Mouse (Mus musculus) adrenal gland, postnatal 10 days (tissue): ENCODE results near the gene Ccdc141. TPM values are rescaled to one million over a fixed set of nuclear protein-coding genes. Genes with fewer than 3 reads are reported as not detected.
"Not testable (repeated sequence)": the region's sequence is repeated elsewhere in the genome, so short reads cannot be mapped to it uniquely, and the experiment has no call there.

Source experiments
- DNase-seq: peaks from one replicate; pipeline ENCODE4 v3.0.0; 2021; ENCODE audit warnings: mixed read lengths
- total RNA-seq, 2 experiments: library from RNA; stranded (reverse); gene quantifications; 2 replicates each; pipeline ENCODE4 v1.2.3; 2021

The Ccdc141 gene
- total RNA-seq, 2 experiments from 2014 or later, result 12.4 to 13.1 TPM

DNA sequence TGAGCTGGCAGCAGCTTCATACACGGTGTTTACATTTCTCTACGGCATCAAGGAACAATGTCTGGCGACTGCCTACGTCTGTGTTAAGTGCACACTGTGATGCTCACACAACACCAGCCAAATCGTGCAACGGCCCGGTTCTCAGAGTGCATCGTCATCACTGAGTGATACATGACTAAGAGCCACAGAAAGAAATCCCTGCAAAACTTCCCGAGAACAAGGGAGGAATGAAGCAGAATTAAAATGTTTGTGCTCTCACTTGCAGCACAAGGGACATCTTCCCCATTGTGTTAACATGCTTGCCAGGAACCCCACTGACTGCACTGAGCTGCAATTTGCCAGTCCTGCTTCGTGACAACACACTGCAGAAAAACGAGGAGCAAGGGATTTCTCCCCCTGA, 114.1 kb downstream of the Ccdc141 start:
- DNase-seq, result no peak

GRCm38 (mm10) chr2:77042912-77043311, 127.5 kb downstream of the Ccdc141 start:
- DNase-seq, result no peak

DNA sequence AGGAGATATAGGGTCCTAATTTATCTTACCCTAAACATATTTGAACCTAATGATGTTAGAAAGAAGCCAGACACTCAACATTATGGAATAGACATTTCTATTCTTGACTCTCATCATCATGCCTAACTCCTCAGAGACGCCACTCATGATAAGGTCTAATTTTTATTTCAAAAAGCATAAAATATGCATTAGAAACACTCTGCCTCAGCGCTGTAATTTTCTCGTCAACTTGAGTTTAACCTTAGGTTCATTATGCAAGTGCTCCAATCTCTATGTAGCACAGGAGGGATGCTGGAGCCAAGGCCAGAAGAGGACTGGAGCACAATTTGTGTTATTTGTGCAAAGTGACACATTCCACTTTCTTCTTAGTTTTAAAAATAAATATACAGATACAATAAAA, 130.8 kb downstream of the Ccdc141 start:
- no peak for DNase-seq

DNA sequence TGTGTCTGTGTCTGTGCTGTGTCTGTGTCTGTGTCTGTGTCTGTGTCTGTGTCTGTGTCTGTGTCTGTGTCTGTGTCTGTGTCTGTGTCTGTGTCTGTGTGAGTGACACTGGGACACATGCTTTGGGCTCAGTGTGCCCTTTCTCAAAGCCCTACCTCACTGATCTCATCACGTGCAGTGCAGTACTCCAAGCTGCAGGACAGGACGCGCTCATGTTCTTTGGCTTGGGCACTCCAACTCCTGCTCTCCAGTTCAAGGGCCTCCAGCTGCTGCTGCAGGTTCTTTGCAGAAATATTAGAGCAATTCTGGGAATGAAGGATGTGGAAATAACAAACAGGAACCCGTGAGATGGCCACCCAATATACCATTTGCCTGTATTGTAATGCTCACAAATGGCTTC, 131.2 kb downstream of the Ccdc141 start:
- DNase-seq, result no peak

DNA sequence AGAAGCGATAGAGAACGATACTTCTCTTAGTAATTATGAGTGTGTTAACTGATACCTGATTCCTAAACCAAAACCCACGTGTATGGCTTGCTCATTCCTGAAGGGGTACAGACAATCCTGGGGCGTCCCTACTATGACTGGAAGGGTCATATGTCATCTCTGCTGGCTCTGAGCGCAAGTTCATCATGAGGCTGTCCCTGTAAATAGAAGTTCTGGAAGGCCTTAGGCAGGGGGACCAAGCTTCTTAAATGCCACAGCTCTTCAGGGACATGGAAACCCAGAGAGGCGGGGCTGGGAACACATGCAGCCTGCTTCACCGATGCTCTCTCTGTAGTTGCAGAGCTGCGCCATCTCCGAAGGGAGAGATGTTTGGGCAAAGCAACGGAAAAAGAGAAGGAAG, 133.2 kb downstream of the Ccdc141 start:
- no peak for DNase-seq

GRCm38 (mm10) chr2:77034112-77034511, 136.3 kb downstream of the Ccdc141 start:
- DNase-seq, result peak; percentile 10

DNA sequence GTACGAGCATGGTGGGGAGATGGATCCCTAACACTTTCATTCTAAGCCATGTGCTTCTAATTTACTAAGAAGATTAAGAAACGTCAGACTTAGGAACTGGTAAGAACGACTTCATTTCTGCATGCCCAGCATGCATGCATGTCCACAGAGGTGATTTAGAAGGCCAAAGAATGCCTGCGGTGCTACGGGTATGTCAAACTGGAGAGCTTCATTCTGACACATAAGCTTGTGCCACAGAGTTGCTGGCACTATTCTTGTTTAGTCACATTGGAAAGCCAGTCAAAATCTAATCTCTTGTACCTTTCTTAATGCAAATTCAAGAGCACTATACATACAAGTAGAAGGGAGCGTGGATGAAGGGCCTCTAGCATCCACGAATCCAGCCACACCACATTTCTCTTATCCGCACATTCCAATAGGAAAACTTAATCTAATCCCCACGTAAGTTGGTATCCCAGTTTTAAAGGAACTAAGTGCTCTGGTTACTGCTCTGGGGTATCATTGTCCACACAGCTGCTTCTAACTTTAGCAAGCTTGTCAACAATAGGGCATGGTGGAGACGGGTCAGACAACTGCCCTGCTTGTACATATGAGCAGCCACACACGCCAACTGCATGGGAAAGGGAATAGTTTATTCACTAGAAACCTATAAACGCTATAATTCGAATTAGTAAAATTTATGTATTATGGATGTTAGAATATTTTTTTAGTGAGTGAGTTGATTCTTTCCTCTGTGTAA, 136.9 kb downstream of the Ccdc141 start:
- no peak for DNase-seq

DNA sequence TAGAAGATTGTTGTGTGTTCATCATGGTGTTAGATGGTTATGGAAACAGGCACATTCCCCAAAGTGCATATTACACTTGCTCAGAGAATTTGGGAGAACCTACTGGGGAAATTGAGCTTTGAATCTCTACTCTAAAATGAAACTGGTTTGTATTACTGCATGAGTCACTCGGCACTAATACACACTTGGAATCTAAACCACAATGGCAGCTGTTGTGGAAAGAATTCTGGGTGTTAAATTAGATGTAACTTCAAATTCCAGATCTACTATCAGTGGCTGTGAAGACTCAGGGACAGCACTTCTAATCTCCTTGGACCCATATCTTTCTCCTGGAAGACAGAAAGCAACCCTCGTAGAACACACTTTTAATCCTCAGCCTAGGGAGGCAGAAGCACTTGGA, 149.8 kb downstream of the Ccdc141 start:
- DNase-seq, result no peak

DNA sequence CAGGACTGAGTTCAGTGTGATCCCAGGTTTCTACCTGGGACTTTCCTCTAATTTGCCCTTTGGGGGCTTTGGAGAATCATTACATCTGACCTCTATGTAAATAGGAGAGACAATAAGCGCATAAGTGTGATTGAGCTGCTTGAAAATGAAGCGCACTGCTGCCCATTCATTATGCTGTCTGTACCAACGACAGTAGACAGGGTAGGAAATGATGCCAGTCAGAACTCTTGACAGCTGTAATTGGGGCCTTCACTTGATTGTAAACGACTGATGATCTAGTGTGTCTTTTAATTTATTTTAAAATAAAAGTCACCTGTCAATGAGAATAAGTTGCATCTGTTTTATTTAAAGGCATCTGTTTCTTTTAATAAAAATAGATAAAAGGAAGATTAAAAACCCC, 152.7 kb downstream of the Ccdc141 start:
- DNase-seq, result no peak

GRCm38 (mm10) chr2:77013449-77013848, 157.0 kb downstream of the Ccdc141 start:
- DNase-seq, result not testable (repeated sequence)

DNA sequence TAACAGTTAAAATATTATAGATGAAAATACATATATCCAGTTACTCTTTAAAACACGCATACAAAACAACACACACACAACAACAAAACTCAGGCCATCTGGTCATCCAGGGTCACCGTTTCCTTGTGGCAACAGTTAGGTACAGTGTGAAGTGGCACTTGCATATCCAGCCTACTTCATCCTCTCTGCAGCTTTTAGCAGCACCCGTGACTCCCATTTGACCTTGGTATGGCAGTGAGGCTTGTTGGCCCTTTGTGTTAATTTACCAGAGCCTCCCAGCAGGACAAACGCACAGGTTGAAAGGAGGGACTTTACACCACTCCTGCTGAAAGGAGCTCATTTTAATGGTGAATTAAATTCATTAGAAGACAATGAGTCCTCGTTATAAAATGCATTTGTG, 158.5 kb downstream of the Ccdc141 start:
- DNase-seq, result no peak

- DNase-seq, result no peak
Measured at GRCm38 (mm10) chr2:77007015-77007414, 163.4 kb downstream of the Ccdc141 start.

GRCm38 (mm10) chr2:77003148-77003547, 167.3 kb downstream of the Ccdc141 start:
- no peak for DNase-seq

- DNase-seq, result no peak
Measured at GRCm38 (mm10) chr2:76998351-76998750, 172.1 kb downstream of the Ccdc141 start.

DNA sequence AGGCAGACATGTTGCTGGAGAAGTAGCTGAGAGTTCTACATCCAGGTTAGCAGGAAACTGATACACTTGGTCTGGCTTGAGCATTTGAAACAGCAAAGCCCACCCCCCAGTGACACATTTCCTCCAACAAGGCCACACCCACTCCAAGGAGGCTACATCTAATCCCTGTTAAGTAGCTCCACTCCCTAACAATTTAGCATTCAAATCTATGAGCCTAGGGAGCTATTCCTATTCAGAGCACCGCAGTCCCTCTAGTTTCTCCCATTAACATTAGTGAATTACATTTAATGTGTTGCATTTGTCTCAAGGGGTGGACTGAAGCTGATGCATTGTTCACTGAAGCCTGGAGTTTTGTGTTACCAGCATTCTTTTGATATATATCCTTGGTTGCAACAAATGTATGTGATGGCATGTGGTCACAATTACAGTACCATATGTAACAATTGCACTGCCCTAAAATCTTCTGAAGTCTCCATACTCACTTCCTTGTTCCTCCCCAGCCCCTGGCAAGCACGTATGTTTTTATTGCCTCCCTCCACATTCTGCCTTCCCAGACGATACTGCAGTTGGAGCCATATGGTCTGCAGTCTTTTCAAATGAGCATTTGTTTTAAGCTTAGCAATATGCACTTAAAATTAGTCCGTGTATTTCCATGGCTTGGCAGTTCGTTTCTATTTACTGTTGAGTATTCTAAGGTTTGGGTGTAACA, 177.8 kb downstream of the Ccdc141 start:
- no peak for DNase-seq

DNA sequence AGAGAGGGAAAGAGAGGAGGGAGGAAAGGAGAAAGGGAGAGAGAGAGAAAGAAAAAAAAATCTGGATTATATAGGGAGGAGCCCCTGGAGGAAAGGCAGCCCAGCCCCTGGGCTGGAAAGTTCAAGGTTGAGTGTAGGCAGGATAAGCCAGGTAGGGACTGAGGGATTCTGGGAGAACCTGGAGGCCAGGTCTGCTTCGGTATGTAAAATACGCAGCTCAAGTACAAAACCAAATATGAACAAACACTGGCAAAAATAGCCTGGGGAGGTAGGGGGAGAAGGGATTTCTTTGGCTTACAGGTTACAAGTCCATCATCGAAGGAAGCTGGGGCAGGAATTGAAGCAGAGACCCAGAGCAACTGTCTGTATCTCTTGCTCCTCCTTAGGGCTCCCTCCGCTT, 183.1 kb downstream of the Ccdc141 start:
- no peak for DNase-seq

DNA sequence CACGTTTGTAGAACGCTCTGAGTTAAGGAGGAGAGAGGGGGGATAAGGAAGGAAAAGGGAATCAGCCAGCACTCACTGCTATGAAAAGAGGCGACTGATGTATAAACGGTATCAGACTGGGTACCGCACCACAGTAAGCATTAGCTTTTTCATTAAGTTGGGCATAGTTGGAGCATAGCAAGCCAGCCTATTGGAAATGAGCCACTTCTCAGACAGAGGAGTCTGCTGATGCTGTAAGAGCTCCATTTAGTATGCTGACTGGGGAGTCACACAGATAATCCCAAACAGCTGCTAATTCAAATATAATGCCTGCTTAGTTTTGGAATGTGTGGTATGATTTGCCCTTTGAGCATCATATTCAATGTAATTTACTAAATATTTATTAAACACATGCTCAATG, 186.1 kb downstream of the Ccdc141 start:
- DNase-seq, result no peak

GRCm38 (mm10) chr2:76983601-76984000, 186.8 kb downstream of the Ccdc141 start:
- DNase-seq, result no peak

DNA sequence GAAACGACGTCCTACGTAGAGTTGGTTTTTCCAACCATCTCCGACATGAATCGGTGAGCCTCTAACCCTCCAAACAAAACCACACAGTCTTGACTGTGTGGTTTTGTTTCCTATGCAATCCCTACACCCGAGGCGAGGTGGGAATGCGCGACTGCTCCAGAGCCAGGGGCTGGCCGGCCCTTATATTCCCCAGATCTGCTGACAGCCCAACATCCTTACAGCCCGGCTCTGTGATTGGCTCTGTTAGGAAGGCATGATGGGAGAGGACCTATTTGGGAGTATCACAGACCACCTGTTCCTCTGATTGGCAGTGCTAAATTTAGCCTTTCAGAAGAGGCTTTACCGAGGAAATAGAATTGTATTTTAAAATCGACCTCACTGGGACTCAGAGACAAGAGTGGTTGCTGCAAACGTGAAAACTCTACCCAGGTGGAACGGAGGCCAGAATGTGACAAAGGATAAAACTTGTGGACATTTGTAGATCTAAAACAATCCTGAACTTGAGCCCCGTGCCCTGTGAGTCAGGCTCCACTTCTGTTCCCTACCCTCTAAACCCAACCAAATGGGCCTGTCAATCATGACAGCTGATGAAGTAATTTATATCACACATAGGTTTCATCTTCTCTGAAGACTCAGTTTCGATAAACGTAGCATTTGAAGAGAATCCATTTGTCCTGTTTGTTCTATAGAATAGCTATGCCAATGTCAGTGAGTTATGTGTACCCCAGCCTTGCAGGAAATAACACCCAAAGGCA, 187.9 kb downstream of the Ccdc141 start, which contains the start of gene Ttn:
TSS of gene Ttn (minus strand) at position 157 of the 755 bp plus-strand sequence.
- DNase-seq, result no peak

GRCm38 (mm10) chr2:76981717-76982116, 188.7 kb downstream of the Ccdc141 start:
- no peak for DNase-seq

DNA sequence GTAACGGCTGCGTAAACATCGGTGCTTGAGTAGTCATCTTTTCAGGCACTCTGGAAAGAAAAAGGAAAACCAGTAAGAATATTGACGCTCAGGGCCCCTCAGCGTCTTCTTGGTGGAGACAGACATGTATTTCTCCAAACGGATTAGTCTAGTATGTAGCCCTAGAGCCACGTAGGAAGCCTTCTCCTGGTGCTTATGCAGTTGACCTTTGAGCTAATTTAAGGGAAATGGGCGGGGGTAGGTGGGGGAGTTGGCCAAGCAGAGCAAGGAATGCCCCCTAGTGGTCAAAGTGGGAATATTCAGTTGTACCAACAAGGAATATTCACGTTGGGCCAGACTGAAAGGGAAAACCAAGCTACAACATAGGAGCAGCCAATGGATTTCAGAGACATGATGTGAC, 190.3 kb downstream of the Ccdc141 start:
- DNase-seq, result peak; percentile 43

GRCm38 (mm10) chr2:76977650-76978049, 192.8 kb downstream of the Ccdc141 start:
- no peak for DNase-seq

- no peak for DNase-seq
Measured at GRCm38 (mm10) chr2:76972051-76972450, 198.4 kb downstream of the Ccdc141 start.
